Mouse (Mus musculus) central nervous system, embryonic 11.5 days (tissue): ENCODE data around the gene Rmdn3. TPM values are rescaled to one million over a fixed set of nuclear protein-coding genes. Genes with fewer than 3 reads are reported as not detected.

Experiments used
- polyA plus RNA-seq: library from polyadenylated mRNA; depleted of rRNA; stranded (reverse); fragments of >200 nt; gene quantifications from 2 replicates; pipeline ENCODE4 v1.2.3, GENCODE M21; 2012; rRNA removed

Gene Rmdn3
- polyA plus RNA-seq = 32.3 and 40.1 TPM in 2 replicates

GRCm38 (mm10) chr2:119156681-119157572, at the start of gene Rmdn3:
Rmdn3 (minus strand) TSS chr2:119157034.

GRCm38 (mm10) chr2:119173991-119174651, 17.3 kb upstream of the Rmdn3 start, which contains the start of gene Gm14137:
Gm14137 (plus strand) TSS chr2:119174509.

GRCm38 (mm10) chr2:119166901-119167865, 10.3 kb upstream of the Rmdn3 start, which contains the start of gene Gchfr:
Gchfr (plus strand) TSS chr2:119167773.

GRCm38 (mm10) chr2:119112438-119113112, 44.3 kb downstream of the Rmdn3 start, which contains the start of gene Rad51:
Rad51 (plus strand) TSS chr2:119112793.

Other genes with a start within 250 kb of the Rmdn3 start
- 13.0 and 24.4 TPM in 2 replicates for gene Chst14, start 230.5 kb downstream of the Rmdn3 start, polyA plus RNA-seq
- gene Ccdc32, start 127.6 kb downstream of the Rmdn3 start, polyA plus RNA-seq = 15.2 and 18.8 TPM in 2 replicates
- 9.2 and 10.1 TPM in 2 replicates for gene Rpusd2, start 122.2 kb downstream of the Rmdn3 start, polyA plus RNA-seq
- gene Knl1, start 109.9 kb downstream of the Rmdn3 start, polyA plus RNA-seq = 10.9 and 14.5 TPM in 2 replicates
- gene Rad51, start 44.2 kb downstream of the Rmdn3 start, polyA plus RNA-seq = 52.8 and 53.0 TPM in 2 replicates
- gene Gchfr, start 10.7 kb upstream of the Rmdn3 start, polyA plus RNA-seq = 1.8 and 3.3 TPM in 2 replicates
- gene Gm14137, start 17.5 kb upstream of the Rmdn3 start, polyA plus RNA-seq = 0.02 TPM in 1 of 2 replicates, not detected in the other
- 42.1 and 53.1 TPM in 2 replicates for gene Zfyve19, start 51.6 kb upstream of the Rmdn3 start, polyA plus RNA-seq
- 35.0 and 61.3 TPM in 2 replicates for gene Dnajc17, start 51.8 kb upstream of the Rmdn3 start, polyA plus RNA-seq
- gene Ppp1r14d, start 72.9 kb upstream of the Rmdn3 start, polyA plus RNA-seq = 0.06 TPM in 1 of 2 replicates, not detected in the other
- gene Spint1, start 80.3 kb upstream of the Rmdn3 start, polyA plus RNA-seq = 1.6 and 2.7 TPM in 2 replicates
- gene Rhov, start 114.2 kb upstream of the Rmdn3 start, polyA plus RNA-seq = 0.98 and 1.7 TPM in 2 replicates
- gene Vps18, start 131.7 kb upstream of the Rmdn3 start, polyA plus RNA-seq = 14.3 and 16.2 TPM in 2 replicates
- gene Dll4, start 168.8 kb upstream of the Rmdn3 start, polyA plus RNA-seq = 4.0 and 5.0 TPM in 2 replicates
- gene Chac1, start 194.2 kb upstream of the Rmdn3 start, polyA plus RNA-seq = 0.59 and 1.0 TPM in 2 replicates